Mouse (Mus musculus) kidney, postnatal 36 days (tissue): ENCODE data around the gene Olfr596.
"Not testable (repeated sequence)": the region's sequence is repeated elsewhere in the genome, so short reads cannot be mapped to it uniquely, and the experiment has no call there.

Experiments
- DNase-seq, 2 experiments: peaks; one replicate each; pipeline ENCODE4 v3.0.0; 2021 to 2022; ENCODE audit warnings: mixed read lengths in 2 of 2

Gene Olfr596

DNA sequence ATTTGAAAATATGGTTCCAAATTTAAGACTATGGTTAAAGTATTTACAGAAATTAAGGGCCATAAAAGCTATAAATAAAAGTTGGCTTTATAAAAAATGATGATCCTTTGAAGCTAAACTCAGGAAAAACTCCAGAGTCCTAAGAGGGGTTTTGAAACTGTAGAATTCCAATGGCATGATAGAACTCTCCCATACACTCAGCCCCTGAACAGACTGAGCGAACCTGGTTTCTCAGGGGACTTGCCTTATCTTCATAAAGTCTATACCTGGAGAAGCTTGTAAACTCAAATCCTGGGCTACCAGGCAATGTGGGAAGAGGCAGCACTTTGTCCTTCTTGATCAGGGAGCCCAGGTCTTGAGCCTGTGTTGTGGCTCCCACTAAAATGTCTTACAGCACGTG lies at the start of gene Olfr596:
Olfr596 (plus strand) TSS at position 301 of the 400 bp plus-strand sequence.
- not testable (repeated sequence) for DNase-seq

DNA sequence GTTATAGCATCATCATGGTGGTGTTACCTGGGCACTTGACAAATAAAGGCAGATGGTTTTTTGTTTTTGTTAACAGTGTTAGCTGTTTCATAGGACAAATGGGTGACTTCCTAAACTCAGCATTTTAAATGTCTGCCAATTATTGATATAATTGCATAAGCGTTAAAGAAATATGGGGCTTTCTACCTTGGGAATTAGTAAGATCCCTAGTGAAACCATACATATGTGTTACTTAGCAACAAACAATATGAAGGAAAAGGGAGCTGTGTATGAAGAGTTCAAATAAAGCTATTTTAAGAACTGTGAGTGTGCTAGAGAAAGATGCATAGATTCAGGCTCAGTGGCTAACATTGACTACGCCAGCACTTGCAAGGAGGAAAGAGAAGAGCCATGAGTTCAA lies 10.6 kb downstream of the Olfr596 start, which contains the start of gene Olfr597:
Olfr597 (plus strand) TSS at position 301 of the 400 bp plus-strand sequence.
- not testable (repeated sequence) for DNase-seq

DNA sequence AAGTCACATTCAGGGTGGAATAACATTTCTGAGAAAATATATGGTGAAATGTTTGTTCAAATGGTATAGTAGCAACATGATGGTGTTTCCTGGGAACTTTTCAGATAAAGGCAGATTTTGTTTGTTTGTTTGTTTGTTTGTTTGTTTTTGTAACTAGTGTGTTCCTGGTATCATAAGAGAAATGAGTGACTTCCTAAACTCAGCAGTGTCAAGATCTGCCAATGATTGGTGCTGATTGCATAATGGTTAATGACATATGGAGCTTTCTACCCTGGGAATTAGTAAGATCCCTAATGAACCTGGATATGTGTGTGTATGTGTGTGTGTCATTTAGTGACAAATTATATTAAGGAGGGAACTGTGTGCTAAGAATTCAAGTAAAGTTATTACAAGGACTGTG lies 17.8 kb downstream of the Olfr596 start, which contains the start of gene Olfr598:
Olfr598 (plus strand) TSS at position 301 of the 400 bp plus-strand sequence.
- DNase-seq = no peak

DNA sequence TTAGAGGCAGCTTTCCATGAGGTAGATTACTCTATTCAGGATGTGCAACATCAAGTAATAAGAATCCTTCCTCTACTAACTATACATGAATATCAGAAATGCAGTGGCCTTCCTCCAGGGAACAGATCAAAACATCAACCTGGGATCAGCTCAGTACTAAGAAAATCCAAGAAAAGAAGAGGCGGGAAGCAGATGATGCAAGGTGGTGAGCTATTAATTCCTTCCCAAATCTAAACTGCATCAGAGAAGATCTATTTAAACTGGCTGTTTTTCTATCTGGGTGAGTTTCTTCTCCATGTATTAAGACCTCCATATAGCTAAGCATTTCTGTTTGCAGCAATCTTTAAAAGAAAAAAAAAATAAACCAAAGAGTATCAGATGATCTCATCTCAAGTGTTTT lies 30.2 kb downstream of the Olfr596 start, which contains the start of gene Olfr599:
Olfr599 (plus strand) TSS at position 301 of the 400 bp plus-strand sequence.
- no peak for DNase-seq

DNA sequence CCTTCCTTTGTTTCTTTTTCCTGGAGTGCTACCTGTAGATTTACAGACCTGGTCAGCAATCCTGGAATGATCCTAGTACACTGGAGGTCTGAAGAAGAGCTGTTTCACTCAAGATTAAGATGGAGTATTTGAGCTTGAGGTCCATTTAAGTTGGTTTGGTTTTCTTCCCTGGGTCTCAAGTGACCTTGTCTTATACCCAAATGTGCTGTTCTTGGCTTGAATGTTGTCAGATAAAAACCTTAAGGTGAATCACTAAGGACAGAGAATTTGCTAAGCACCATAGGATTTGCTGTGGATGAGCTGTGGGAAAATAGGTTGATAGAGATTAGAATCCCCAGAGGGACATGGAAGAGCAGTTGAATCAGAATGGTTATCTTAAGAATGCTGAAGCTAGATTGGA lies 44.1 kb downstream of the Olfr596 start, which contains the start of gene Olfr600:
Olfr600 (minus strand) TSS at position 101 of the 400 bp plus-strand sequence.
- DNase-seq = no peak
